Mouse (Mus musculus) midbrain, embryonic 15.5 days (tissue): ENCODE measurements at regions not wholly inside any gene's neighbourhood (a gene's known extent, or its start where the extent isn't known, plus 50 kb on each side); places are given as distances from the start of the nearest gene placed in this dataset.
A peak's percentile ranks its signal among the peaks of the same experiment; 100 is the strongest.

Experiments used
- ATAC-seq: fragments of 200-750 bp; cut with Nextera tagmentation; replicated peaks from 2 replicates; pipeline ENCODE4 v1.8.0; 2017; ENCODE audit warnings: moderate TSS enrichment
- H3K27ac ChIP-seq: fragments of 300-500 bp; sonication (generic); 2 replicates; pipeline ENCODE4 v1.5.1; 2015; ENCODE audit warnings: mild to moderate bottlenecking, inconsistent platforms
- H3K27me3 ChIP-seq: fragments of 300-500 bp; sonication (generic); replicated peaks from 2 replicates; pipeline ENCODE4 v1.6.1; 2015; ENCODE audit warnings: inconsistent platforms
- H3K36me3 ChIP-seq: fragments of 300-500 bp; sonication (generic); replicated peaks from 2 replicates; pipeline ENCODE4 v1.6.1; 2015; ENCODE audit warnings: inconsistent platforms
- H3K4me1 ChIP-seq: fragments of 300-500 bp; sonication (generic); 2 replicates; pipeline ENCODE4 v1.6.1; 2015; ENCODE audit warnings: inconsistent platforms
- H3K4me2 ChIP-seq: fragments of 300-500 bp; sonication (generic); 2 replicates; pipeline ENCODE4 v1.6.1; 2015; ENCODE audit warnings: inconsistent platforms, mild to moderate bottlenecking, moderate library complexity
- H3K4me3 ChIP-seq: fragments of 300-500 bp; sonication (generic); 2 replicates; pipeline ENCODE4 v1.5.1; 2015; ENCODE audit warnings: mild to moderate bottlenecking, inconsistent platforms
- H3K9ac ChIP-seq: fragments of 300-500 bp; sonication (generic); 2 replicates; pipeline ENCODE4 v1.6.1; 2015; ENCODE audit warnings: mild to moderate bottlenecking, inconsistent platforms
- H3K9me3 ChIP-seq: fragments of 300-500 bp; sonication (generic); 2 replicates; pipeline ENCODE4 v1.6.1; 2016; ENCODE audit warnings: inconsistent platforms
- WGBS: fragments of 180-500 bp; shearing (Covaris S2); methylation state at CpG from one replicate; pipeline ENCODE4 v1.1.7; 2015; ENCODE audit warnings: mixed read lengths; 5-methylcytosine and 5-hydroxymethylcytosine counted together

- Histone ChIP-seq H3K9ac (no peak overlapping the region), H3K9me3 (no peaks in the 10 kb centered on the region), H3K27ac (0 out of 2 replicates have a peak overlapping the region, but pooled peaks have one; percentile 7), H3K27me3 (peaks cover 69% of the 10 kb centered on the region), H3K36me3 (no peaks in the 10 kb centered on the region), H3K4me2 (no peak overlapping the region), H3K4me3 (no peak overlapping the region), H3K4me1 (peaks cover 32% of the 10 kb centered on the region)
- no peak for ATAC-seq
- 74% methylated on average over 14 of the region's 14 CpGs for WGBS
Observed at GRCm38 (mm10) chr8:12330886-12331285, 52.3 kb downstream of the A230072I06Rik start.

- ATAC-seq, result no peak
- no peak overlapping the region for H3K4me2 ChIP-seq
- H3K4me3 ChIP-seq, result no peak overlapping the region
- no peaks in the 10 kb centered on the region for H3K9me3 ChIP-seq
- peaks cover 76% of the 10 kb centered on the region for H3K27me3 ChIP-seq
- no peak overlapping the region for H3K27ac ChIP-seq
- no peaks in the 10 kb centered on the region for H3K36me3 ChIP-seq
- peaks cover 30% of the 10 kb centered on the region for H3K4me1 ChIP-seq
- no peak overlapping the region for H3K9ac ChIP-seq
- WGBS, result 76% methylated on average over 7 of the region's 7 CpGs
Observed at GRCm38 (mm10) chr8:12331652-12332051, 53.0 kb downstream of the A230072I06Rik start.

GRCm38 (mm10) chr8:12334081-12334480 lies 55.5 kb downstream of the A230072I06Rik start:
- no peak for ATAC-seq
- H3K4me3 ChIP-seq, result no peak overlapping the region
- H3K4me2 ChIP-seq, result no peak overlapping the region
- H3K27ac ChIP-seq, result no peak overlapping the region
- no peaks in the 10 kb centered on the region for H3K9me3 ChIP-seq
- WGBS, result 50% methylated on average over 5 of the region's 5 CpGs
- H3K27me3 ChIP-seq, result peaks cover 81% of the 10 kb centered on the region
- H3K36me3 ChIP-seq, result no peaks in the 10 kb centered on the region
- H3K4me1 ChIP-seq, result peaks cover 8% of the 10 kb centered on the region
- no peak overlapping the region for H3K9ac ChIP-seq

- no peaks in the 10 kb centered on the region for H3K9me3 ChIP-seq
- H3K9ac ChIP-seq, result no peak overlapping the region
- no peaks in the 10 kb centered on the region for H3K36me3 ChIP-seq
- H3K4me2 ChIP-seq, result no peak overlapping the region
- H3K4me3 ChIP-seq, result no peak overlapping the region
- no peak for ATAC-seq
- no peak overlapping the region for H3K27ac ChIP-seq
- H3K27me3 ChIP-seq, result peaks cover 77% of the 10 kb centered on the region
- peaks cover 13% of the 10 kb centered on the region for H3K4me1 ChIP-seq
- WGBS, result 40% methylated on average over 7 of the region's 7 CpGs
Observed at GRCm38 (mm10) chr8:12334605-12335004, 56.0 kb downstream of the A230072I06Rik start.

GRCm38 (mm10) chr8:12339149-12339924 lies 55.8 kb upstream of the Sox1 start:
- Histone ChIP-seq H3K4me1 (peaks cover 9% of the 10 kb centered on the region), H3K27ac (no peak overlapping the region), H3K27me3 (peaks cover 39% of the 10 kb centered on the region), H3K36me3 (no peaks in the 10 kb centered on the region), H3K9me3 (no peaks in the 10 kb centered on the region), H3K9ac (no peak overlapping the region), H3K4me2 (no peak overlapping the region), H3K4me3 (no peak overlapping the region)
- 0 out of 2 replicates have a peak, but pooled peaks have one; percentile 20 for ATAC-seq
- WGBS, result 23% methylated on average over 17 of the region's 17 CpGs

GRCm38 (mm10) chr8:12340946-12341345 lies 54.1 kb upstream of the Sox1 start:
- H3K4me3 ChIP-seq, result no peak overlapping the region
- no peaks in the 10 kb centered on the region for H3K36me3 ChIP-seq
- H3K27me3 ChIP-seq, result peaks cover 24% of the 10 kb centered on the region
- no peaks in the 10 kb centered on the region for H3K9me3 ChIP-seq
- H3K4me1 ChIP-seq, result peaks cover 6% of the 10 kb centered on the region; the same call in 1 of the 2 replicates
- 92% methylated on average over 5 of the region's 5 CpGs for WGBS
- no peak overlapping the region for H3K27ac ChIP-seq
- no peak for ATAC-seq
- no peak overlapping the region for H3K9ac ChIP-seq
- no peak overlapping the region for H3K4me2 ChIP-seq
